Mouse (Mus musculus): ENCODE measurements around the gene Aire. TPM values are rescaled to one million over a fixed set of nuclear protein-coding genes. Genes with fewer than 3 reads are reported as not detected.

Gene Aire
- total RNA-seq, 2 experiments from 2014 or later, result 0.28 TPM; not detected in 1

Other genes starting within 250 kb of the Aire start
- gene Gm9639, start 248.5 kb downstream of the Aire start, total RNA-seq (2021), result not detected
- not detected for gene Gm19668, start 244.5 kb downstream of the Aire start, total RNA-seq (2021)
- gene Gm9507, start 231.8 kb downstream of the Aire start, total RNA-seq (2021), result not detected
- gene Gm2696, start 228.9 kb downstream of the Aire start, total RNA-seq (2021), result not detected
- gene Krtap10-4, start 216.5 kb downstream of the Aire start, total RNA-seq (2021), result not detected
- not detected for gene Krtap10-10, start 207.7 kb downstream of the Aire start, total RNA-seq (2021)
- not detected for gene Gm36176, start 196.8 kb downstream of the Aire start, total RNA-seq (2021)
- gene Gm10318, start 190.8 kb downstream of the Aire start, total RNA-seq (2021), result not detected
- gene Gm3285, start 181.6 kb downstream of the Aire start, total RNA-seq (2021), result not detected
- gene Lrrc3, start 141.1 kb downstream of the Aire start, total RNA-seq (2021), result 10 to 100 TPM; 31.7 to 33.5 TPM
- gene Trpm2, start 73.0 kb downstream of the Aire start, total RNA-seq (2021), result 10 to 100 TPM; 27.4 to 29.6 TPM
- gene 1810043G02Rik, start 65.1 kb downstream of the Aire start, total RNA-seq (2021), result 10 to 100 TPM; 31.9 to 37.4 TPM
- gene Pfkl, start 33.5 kb downstream of the Aire start, total RNA-seq (2021), result 10 to 100 TPM; 82.7 to 90.8 TPM
- under 1 TPM in 1 of 2 experiments, not detected in 1; 0.81 TPM for gene Dnmt3l, start 1.7 kb downstream of the Aire start, total RNA-seq (2021)
- gene Icosl, start 25.7 kb upstream of the Aire start, total RNA-seq (2021), result 1 to 10 TPM; 1.4 to 1.9 TPM
- 10 to 100 TPM; 85.0 to 93.0 TPM for gene D10Jhu81e, start 126.2 kb upstream of the Aire start, total RNA-seq (2021)
- gene Pwp2, start 141.5 kb upstream of the Aire start, total RNA-seq (2021), result 10 to 100 TPM; 18.5 to 18.7 TPM
- 10 to 100 TPM; 81.8 to 84.3 TPM for gene Trappc10, start 201.0 kb upstream of the Aire start, total RNA-seq (2021)